Mouse (Mus musculus) MEL (cell line): Measurements from ENCODE around the gene Rbm15b.

ENCODE experiments used
- BHLHE40 ChIP-seq: IDR thresholded peaks from 2 replicates; pipeline ENCODE4 v1.6.1; 2012; ENCODE audit warnings: low read depth, mild to moderate bottlenecking, inconsistent platforms, low read length, improper control_type of control experiment, borderline replicate concordance
- CTCF ChIP-seq, 3 experiments: IDR thresholded peaks in 2 of 3; conservative IDR thresholded peaks in 1 of 3; 2 replicates each; pipeline ENCODE4 v1.5.1; 2011 to 2012; ENCODE audit warnings: low read length in 3 of 3, low read depth in 2 of 3, mild to moderate bottlenecking in 2 of 3, improper control_type of control experiment in 1 of 3, inconsistent platforms in 1 of 3, mixed read lengths in 1 of 3, moderate library complexity in 1 of 3; ENCODE audit not compliant: control insufficient read depth in 1 of 3, insufficient read depth in 1 of 3, poor library complexity in 1 of 3, severe bottlenecking in 1 of 3
- GABPA ChIP-seq: IDR thresholded peaks from 2 replicates; pipeline ENCODE4 v1.6.1; 2012; ENCODE audit warnings: low read depth, mild to moderate bottlenecking, inconsistent platforms, low read length, improper control_type of control experiment, moderate library complexity
- GATA1 ChIP-seq: IDR thresholded peaks from 2 replicates; pipeline ENCODE4 v1.6.1; 2011; ENCODE audit warnings: low read depth, low read length, improper control_type of control experiment
- JUND ChIP-seq: IDR thresholded peaks from 2 replicates; pipeline ENCODE4 v1.6.1; 2011; ENCODE audit warnings: low read depth, mild to moderate bottlenecking, improper control_type of control experiment, low read length
- MAX ChIP-seq: IDR thresholded peaks from 2 replicates; pipeline ENCODE4 v1.6.1; 2011; ENCODE audit warnings: low read length, improper control_type of control experiment
- MXI1 ChIP-seq: IDR thresholded peaks from 2 replicates; pipeline ENCODE4 v1.6.1; 2011; ENCODE audit warnings: mild to moderate bottlenecking, low read depth, low read length, improper control_type of control experiment
- POLR2A ChIP-seq, 2 experiments: IDR thresholded peaks; 2 replicates each; pipeline ENCODE4 v1.6.1; 2011 to 2012; ENCODE audit warnings: low read length in 2 of 2, mild to moderate bottlenecking in 2 of 2, control low read depth in 1 of 2, improper control_type of control experiment in 1 of 2, low read depth in 1 of 2, moderate library complexity in 1 of 2; ENCODE audit not compliant: control insufficient read depth in 1 of 2, insufficient read depth in 1 of 2, poor library complexity in 1 of 2
- POLR2AphosphoS2 ChIP-seq: IDR thresholded peaks from 2 replicates; pipeline ENCODE4 v1.6.1; 2011; ENCODE audit warnings: low read length, improper control_type of control experiment
- TAL1 ChIP-seq: IDR thresholded peaks from 2 replicates; pipeline ENCODE4 v1.6.1; 2012; ENCODE audit warnings: mild to moderate bottlenecking, inconsistent platforms, low read length, moderate library complexity, mixed read lengths
- ZKSCAN1 ChIP-seq: IDR thresholded peaks from 2 replicates; pipeline ENCODE4 v1.6.1; 2012; ENCODE audit warnings: low read depth, mild to moderate bottlenecking, inconsistent platforms, low read length, improper control_type of control experiment, moderate library complexity

DNA sequence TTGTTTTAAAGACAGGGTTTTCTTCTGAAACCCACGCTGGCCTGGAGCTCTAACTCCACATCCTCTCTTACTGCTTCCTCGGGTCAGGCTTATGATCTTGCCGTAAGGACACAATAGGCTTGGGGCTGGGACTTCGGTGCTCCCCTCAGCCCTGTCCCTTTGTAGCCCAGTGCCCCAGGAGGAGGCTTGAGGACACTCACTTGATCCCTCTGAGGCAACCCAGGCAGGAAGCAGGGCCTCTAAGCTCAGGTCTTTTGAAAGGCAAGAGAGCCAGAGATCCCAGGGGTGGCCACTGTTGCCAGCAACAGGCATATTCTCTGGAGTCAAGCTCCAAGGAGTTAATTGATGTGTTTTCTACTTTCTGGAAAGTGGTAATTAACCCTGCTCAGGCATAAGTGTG lies 7.8 kb downstream of the Rbm15b start:
- TF ChIP-seq POLR2A (IDR thresholded peaks at IDR 0.05; ENCODE audit: control insufficient read depth in 1 of 2, insufficient read depth in 1 of 2, low read depth in 1 of 2, low read length in 2 of 2, poor library complexity in 1 of 2) (no peak; a peak in 1 of 4 replicates), MAX (no peak), ZKSCAN1 (no peak), BHLHE40 (no peak), MXI1 (no peak), CTCF (IDR thresholded peaks at IDR 0.05 in 2 of 3, conservative IDR thresholded peaks at IDR 0.05 in 1 of 3; ENCODE audit: control insufficient read depth in 1 of 3, insufficient read depth in 1 of 3, low read depth in 2 of 3, low read length in 3 of 3, poor library complexity in 1 of 3, severe bottlenecking in 1 of 3) (no peak), TAL1 (no peak), GATA1 (no peak), JUND (no peak), GABPA (no peak), POLR2AphosphoS2 (no peak)
